Mouse (Mus musculus): Measurements from ENCODE around the gene Klhl3. TPM values are rescaled to one million over a fixed set of nuclear protein-coding genes. Genes with fewer than 3 reads are reported as not detected.

Klhl3 gene
- polyA plus RNA-seq, 1 experiment from 2014 or later = 15.0 TPM

DNA sequence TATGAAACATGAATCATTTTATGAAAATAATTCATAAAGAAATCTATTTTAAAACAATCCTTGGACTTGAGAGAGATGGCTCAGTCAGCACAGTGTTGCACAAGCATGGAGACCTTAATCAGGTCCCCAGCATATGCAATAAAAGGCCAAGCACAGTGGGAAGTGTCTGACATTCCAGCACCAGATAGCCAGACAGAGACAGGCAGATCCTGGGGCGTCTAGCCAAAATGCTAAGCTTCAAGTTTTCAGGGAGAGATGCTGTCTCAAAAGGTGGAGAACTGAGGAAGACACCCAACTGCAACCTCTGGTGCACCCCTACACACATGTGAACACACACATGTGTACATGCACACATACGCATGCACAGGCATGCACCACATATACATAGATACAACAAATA, 153.1 kb downstream of the Klhl3 start:
- no peaks in the 10 kb centered on the region for H3K9me3 ChIP-seq (replicated peaks; ENCODE audit: control insufficient read depth, low read length, poor library complexity, severe bottlenecking)
- no peaks in the 10 kb centered on the region for H3K36me3 ChIP-seq (ENCODE audit: control insufficient read depth, insufficient read depth, low read length)
- H3K4me1 ChIP-seq (ENCODE audit: control insufficient read depth, insufficient read depth, low read length) = no peaks in the 10 kb centered on the region
- H3K27me3 ChIP-seq (ENCODE audit: control insufficient read depth, insufficient read depth, low read depth, low read length) = no peaks in the 10 kb centered on the region
- no peak overlapping the region for H3K9ac ChIP-seq (ENCODE audit: low read depth, low read length)
- ATAC-seq = no peak
- WGBS = 72% methylated on average over 2 of the region's 2 CpGs
- H3K4me2 ChIP-seq (ENCODE audit: low read length) = no peak overlapping the region
- no peak overlapping the region for H3K4me3 ChIP-seq (ENCODE audit: low read depth, low read length)
- H3K27ac ChIP-seq (ENCODE audit: low read length) = no peak overlapping the region

DNA sequence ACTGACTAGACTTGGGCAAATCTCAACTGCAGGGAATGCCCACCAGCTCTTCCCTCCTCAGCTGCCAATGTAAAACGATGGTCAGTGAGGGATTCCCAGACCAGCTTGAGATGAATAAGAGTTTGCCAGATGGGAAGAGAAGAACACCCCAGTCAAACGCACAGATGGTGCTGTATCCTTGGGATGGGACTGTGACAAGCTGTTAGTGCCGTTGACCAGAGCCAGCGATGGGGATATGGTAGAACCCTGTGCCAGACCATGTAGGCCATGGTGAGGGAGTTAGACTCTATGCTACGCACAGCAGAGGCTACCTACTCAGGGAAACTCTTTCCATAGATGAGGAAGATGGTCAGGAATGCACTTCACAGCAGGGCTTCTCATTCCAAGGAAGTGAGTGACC, 153.6 kb downstream of the Klhl3 start:
- Histone ChIP-seq H3K9me3 (replicated peaks; ENCODE audit: control insufficient read depth, low read length, poor library complexity, severe bottlenecking) (no peaks in the 10 kb centered on the region), H3K4me3 (ENCODE audit: low read depth, low read length) (no peak overlapping the region), H3K36me3 (ENCODE audit: control insufficient read depth, insufficient read depth, low read length) (no peaks in the 10 kb centered on the region), H3K4me2 (ENCODE audit: low read length) (no peak overlapping the region), H3K4me1 (ENCODE audit: control insufficient read depth, insufficient read depth, low read length) (no peaks in the 10 kb centered on the region), H3K27ac (ENCODE audit: low read length) (no peak overlapping the region), H3K9ac (ENCODE audit: low read depth, low read length) (no peak overlapping the region), H3K27me3 (ENCODE audit: control insufficient read depth, insufficient read depth, low read depth, low read length) (no peaks in the 10 kb centered on the region)
- ATAC-seq = no peak
- 88% methylated on average over 5 of the region's 5 CpGs for WGBS

MicroRNAs within 50 kb of the gene (microRNA counts, 519-probe panel; counts per million panel counts)
- microRNA mmu-miR-874 = 386 counts per million, percentile 18 among the panel's probes with 10 or more counts

Small RNAs within 50 kb of the gene (microRNA-seq; reads per million reads assigned to microRNA genes)
- 379 reads per million, percentile 68 among the genes with 10 or more reads in this experiment for gene Mir874

Other genes starting within 250 kb of the Klhl3 start
- gene Spock1, start 205.3 kb downstream of the Klhl3 start, polyA plus RNA-seq (2015; fragmentation: Nextera tagmentation; extraction: Ambion mirVana) = 76.1 and 81.8 TPM in 2 replicates
- 42.9 and 46.5 TPM in 2 replicates for gene Hnrnpa0, start 15.0 kb upstream of the Klhl3 start, polyA plus RNA-seq (2015; fragmentation: Nextera tagmentation; extraction: Ambion mirVana)
- 54.3 and 60.7 TPM in 2 replicates for gene Idnk, start 44.1 kb upstream of the Klhl3 start, polyA plus RNA-seq (2015; fragmentation: Nextera tagmentation; extraction: Ambion mirVana)
- 132 and 133 TPM in 2 replicates for gene Ubqln1, start 102.1 kb upstream of the Klhl3 start, polyA plus RNA-seq (2015; fragmentation: Nextera tagmentation; extraction: Ambion mirVana)
- gene Gkap1, start 162.1 kb upstream of the Klhl3 start, polyA plus RNA-seq (2015; fragmentation: Nextera tagmentation; extraction: Ambion mirVana) = 20.4 and 22.7 TPM in 2 replicates
- 1.9 and 2.0 TPM in 2 replicates for gene Kif27, start 245.5 kb upstream of the Klhl3 start, polyA plus RNA-seq (2015; fragmentation: Nextera tagmentation; extraction: Ambion mirVana)

Measured in midbrain, embryonic 16.5 days (tissue).